Mouse (Mus musculus) embryonic facial prominence, embryonic 15.5 days (tissue): ENCODE results near the gene Pakap. TPM values are rescaled to one million over a fixed set of nuclear protein-coding genes. Genes with fewer than 3 reads are reported as not detected.
A peak's percentile ranks its signal among the peaks of the same experiment; 100 is the strongest.
"Not testable (repeated sequence)": the region's sequence is repeated elsewhere in the genome, so short reads cannot be mapped to it uniquely, and the experiment has no call there.

Source experiments
- ATAC-seq: fragments of 200-750 bp; cut with Nextera tagmentation; 2 replicates; pipeline ENCODE4 v1.8.0; 2017; ENCODE audit warnings: low read depth, moderate TSS enrichment; ENCODE audit not compliant: insufficient number of reproducible peaks, low FRiP score, low TSS enrichment
- H3K27ac ChIP-seq: fragments of 300-500 bp; sonication (generic); replicated peaks from 2 replicates; pipeline ENCODE4 v1.5.1; 2015; ENCODE audit warnings: mild to moderate bottlenecking, inconsistent platforms
- H3K27me3 ChIP-seq: fragments of 300-500 bp; sonication (generic); 2 replicates; pipeline ENCODE4 v1.6.1; 2015; ENCODE audit warnings: inconsistent platforms
- H3K36me3 ChIP-seq: fragments of 300-500 bp; sonication (generic); 2 replicates; pipeline ENCODE4 v1.6.1; 2015; ENCODE audit warnings: mild to moderate bottlenecking, inconsistent platforms
- H3K4me1 ChIP-seq: fragments of 300-500 bp; sonication (generic); 2 replicates; pipeline ENCODE4 v1.6.1; 2015; ENCODE audit warnings: inconsistent platforms
- H3K4me2 ChIP-seq: fragments of 300-500 bp; sonication (generic); replicated peaks from 2 replicates; pipeline ENCODE4 v1.6.1; 2015; ENCODE audit warnings: mild to moderate bottlenecking, inconsistent platforms
- H3K4me3 ChIP-seq: fragments of 300-500 bp; sonication (generic); replicated peaks from 2 replicates; pipeline ENCODE4 v1.5.1; 2015; ENCODE audit warnings: mild to moderate bottlenecking, inconsistent platforms
- H3K9ac ChIP-seq: fragments of 300-500 bp; sonication (generic); 2 replicates; pipeline ENCODE4 v1.6.1; 2015; ENCODE audit warnings: inconsistent platforms
- H3K9me3 ChIP-seq: fragments of 300-500 bp; sonication (generic); replicated peaks from 2 replicates; pipeline ENCODE4 v1.6.1; 2016; ENCODE audit warnings: inconsistent platforms
- WGBS: fragments of 180-500 bp; shearing (Covaris S2); methylation state at CpG from one replicate; pipeline ENCODE4 v1.1.7; 2015; 5-methylcytosine and 5-hydroxymethylcytosine counted together
- polyA plus RNA-seq: library from polyadenylated mRNA; unstranded; fragments of >200 nt; fragmentation: Nextera tagmentation; extraction: Ambion mirVana; gene quantifications from 2 replicates; pipeline ENCODE4 v1.2.1, GENCODE M21; 2015

Pakap gene
- polyA plus RNA-seq, 1 experiment from 2014 or later: 27.6 TPM

DNA sequence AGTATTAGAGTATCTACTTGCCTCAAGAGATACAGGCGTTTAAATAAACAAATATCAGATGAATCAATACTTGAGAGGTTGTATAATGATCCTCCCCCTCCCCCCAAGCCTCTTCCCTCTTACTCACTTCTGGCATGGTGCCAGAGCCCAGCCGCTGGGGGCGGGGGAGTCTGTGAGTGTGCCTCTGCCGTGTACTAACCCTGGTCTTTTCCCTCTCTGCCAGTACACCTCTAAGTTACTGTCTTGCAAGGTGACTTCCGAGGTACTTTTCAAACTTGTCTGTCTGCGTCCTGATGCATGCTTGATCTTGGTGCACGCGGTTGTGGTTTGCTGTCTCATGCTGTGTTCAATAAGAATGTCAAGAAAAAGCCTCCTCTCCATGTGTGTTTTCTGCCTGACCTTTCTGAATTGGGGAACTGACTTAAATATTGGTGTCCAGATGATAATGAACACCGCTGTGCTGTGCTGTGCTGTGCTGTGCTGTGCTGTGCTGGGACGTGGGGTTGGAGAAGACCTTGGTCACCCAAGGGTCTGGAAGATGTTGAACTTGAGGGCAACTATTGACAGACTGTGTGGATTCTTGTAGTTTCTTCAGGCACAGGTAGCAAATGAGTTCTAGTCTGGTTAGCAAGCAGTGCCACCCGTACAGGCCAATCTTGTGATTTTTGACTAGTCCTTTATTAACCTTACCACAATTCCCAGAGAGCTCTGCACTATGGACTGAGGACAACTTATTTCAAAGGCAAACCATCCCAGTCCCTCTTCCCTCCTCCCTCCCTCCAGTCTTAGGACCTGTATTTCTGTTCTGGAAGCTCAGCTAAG, 318.3 kb downstream of the Pakap start:
- ATAC-seq: no peak
- no peaks in the 10 kb centered on the region for H3K9me3 ChIP-seq
- no peak overlapping the region for H3K4me3 ChIP-seq
- no peak overlapping the region for H3K4me2 ChIP-seq
- H3K27me3 ChIP-seq: no peaks in the 10 kb centered on the region
- no peak overlapping the region for H3K27ac ChIP-seq
- no peak overlapping the region for H3K9ac ChIP-seq
- WGBS: 54% methylated on average over 11 of the region's 11 CpGs
- H3K4me1 ChIP-seq: peaks cover 19% of the 10 kb centered on the region
- no peaks in the 10 kb centered on the region for H3K36me3 ChIP-seq

DNA sequence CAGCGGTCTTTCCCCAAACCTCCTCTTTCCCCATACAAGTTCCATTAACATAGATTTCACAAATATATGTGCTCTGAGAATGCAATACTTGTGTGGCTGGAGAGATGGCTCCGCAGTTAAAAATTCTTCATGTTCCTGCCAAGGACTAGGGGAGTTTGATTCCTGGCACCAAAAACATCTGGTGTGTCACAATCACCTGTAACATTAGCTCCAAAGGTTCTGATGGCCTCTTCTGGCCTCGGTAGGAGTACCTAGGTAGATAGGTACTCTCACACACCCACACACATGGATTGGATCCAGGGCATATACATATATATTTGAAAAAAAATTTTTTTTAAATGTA, 318.9 kb downstream of the Pakap start:
- Histone ChIP-seq H3K27ac (no peak overlapping the region), H3K36me3 (no peaks in the 10 kb centered on the region), H3K9me3 (no peaks in the 10 kb centered on the region), H3K27me3 (no peaks in the 10 kb centered on the region), H3K4me3 (no peak overlapping the region), H3K9ac (no peak overlapping the region), H3K4me1 (peaks cover 23% of the 10 kb centered on the region), H3K4me2 (no peak overlapping the region)
- WGBS: 85% methylated on average over 3 of the region's 3 CpGs
- no peak for ATAC-seq

DNA sequence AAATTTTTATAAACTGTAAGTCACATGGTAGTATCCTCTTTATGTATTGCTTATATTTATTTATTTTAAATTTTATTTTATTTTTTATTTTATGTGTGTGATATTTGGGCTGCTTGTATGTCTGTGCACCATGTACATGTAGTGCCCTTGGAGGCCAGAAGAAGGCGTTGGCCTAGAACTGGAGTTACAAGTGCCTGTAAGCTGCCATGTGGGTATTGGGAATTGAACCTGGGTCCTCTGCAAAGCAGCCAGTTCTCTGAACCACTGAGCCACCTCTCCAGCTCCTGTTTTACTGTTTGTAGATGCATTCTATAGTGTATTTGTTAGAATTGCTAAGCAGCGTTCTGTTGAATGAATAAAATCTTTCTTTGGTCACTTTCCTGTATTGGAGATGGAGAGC, 320.3 kb downstream of the Pakap start:
- Histone ChIP-seq H3K27ac (no peak overlapping the region), H3K4me3 (no peak overlapping the region), H3K9ac (no peak overlapping the region), H3K4me1 (peaks cover 28% of the 10 kb centered on the region), H3K9me3 (no peaks in the 10 kb centered on the region), H3K27me3 (no peaks in the 10 kb centered on the region), H3K4me2 (no peak overlapping the region), H3K36me3 (no peaks in the 10 kb centered on the region)
- ATAC-seq: no peak
- WGBS: 91% methylated on average over 2 of the region's 2 CpGs

DNA sequence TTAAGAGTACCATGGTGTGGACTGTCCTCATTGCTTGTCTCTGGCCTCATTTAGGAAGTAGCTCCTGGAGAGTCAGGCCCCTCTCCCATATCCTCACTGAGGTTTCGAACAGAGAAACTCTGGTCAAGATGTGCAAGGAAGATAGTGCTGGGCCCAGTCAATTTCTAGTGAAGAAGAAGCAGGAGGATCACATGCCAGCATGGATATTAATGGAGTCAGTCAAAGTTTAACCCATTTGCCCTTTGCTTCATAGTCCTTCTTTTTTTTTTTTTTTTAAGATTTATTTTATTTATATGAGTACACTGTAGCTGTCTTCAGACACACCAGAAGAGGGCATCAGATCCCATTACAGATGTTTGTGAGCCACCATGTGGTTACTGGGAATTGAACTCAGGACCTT, 321.0 kb downstream of the Pakap start:
- H3K4me1 ChIP-seq: peaks cover 22% of the 10 kb centered on the region
- not testable (repeated sequence) for H3K4me2 ChIP-seq, H3K4me3 ChIP-seq, H3K9me3 ChIP-seq, H3K27ac ChIP-seq, H3K36me3 ChIP-seq, ATAC-seq, H3K9ac ChIP-seq, H3K27me3 ChIP-seq
- WGBS: 94% methylated on average over 1 of the region's 1 CpGs

DNA sequence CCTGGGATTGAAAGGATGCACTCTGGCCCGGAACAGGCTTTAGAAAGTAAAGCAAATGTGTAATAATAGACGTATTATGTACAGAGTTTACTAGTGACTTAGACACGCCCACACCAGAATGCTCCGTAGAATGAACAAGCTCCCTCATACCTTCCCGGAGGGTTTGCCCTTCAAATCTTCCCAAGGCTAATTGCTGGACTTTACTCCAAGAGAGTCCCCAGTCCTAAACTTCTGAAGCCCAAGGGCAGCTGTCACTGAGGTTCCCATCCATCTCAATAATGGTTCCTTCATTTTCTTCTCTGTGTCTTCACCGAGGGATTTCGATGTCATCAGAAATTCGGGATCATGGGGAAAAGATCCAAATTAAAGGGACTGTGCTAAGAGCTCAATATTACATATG, 321.8 kb downstream of the Pakap start:
- no peaks in the 10 kb centered on the region for H3K9me3 ChIP-seq
- no peak overlapping the region for H3K9ac ChIP-seq
- H3K4me2 ChIP-seq: no peak overlapping the region
- 83% methylated on average over 8 of the region's 8 CpGs for WGBS
- no peak for ATAC-seq
- peaks cover 17% of the 10 kb centered on the region for H3K4me1 ChIP-seq
- no peak overlapping the region for H3K27ac ChIP-seq
- H3K4me3 ChIP-seq: no peak overlapping the region
- no peaks in the 10 kb centered on the region for H3K36me3 ChIP-seq
- no peaks in the 10 kb centered on the region for H3K27me3 ChIP-seq

DNA sequence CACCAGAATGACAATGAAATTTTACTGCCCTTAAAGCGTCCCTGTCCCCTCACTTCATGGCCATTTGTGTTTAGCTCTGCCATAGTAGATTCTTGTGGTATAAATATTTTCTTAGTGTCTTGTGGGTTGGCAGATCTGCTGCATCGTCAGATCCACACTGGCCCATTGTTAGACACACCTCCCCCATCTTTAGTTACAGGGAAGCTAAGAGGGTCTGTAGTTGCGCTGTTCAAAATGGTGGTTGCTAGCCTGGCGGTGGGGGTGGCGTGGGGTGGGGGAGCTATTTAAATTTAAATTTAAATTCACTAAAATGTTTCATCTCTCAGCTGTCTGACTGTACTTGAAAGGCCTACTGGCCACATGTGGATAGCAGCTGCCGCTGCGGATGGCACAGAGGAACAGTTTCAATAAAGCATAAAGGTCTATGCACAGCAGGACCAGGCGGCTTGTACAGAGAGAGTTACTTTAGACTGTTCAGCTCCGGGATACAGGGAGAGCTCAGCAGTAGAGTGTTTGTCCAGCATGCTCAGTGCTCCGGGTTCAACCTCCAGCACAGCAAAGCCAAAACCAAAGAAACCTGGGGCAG, 324.1 kb downstream of the Pakap start:
- no peaks in the 10 kb centered on the region for H3K36me3 ChIP-seq
- no peaks in the 10 kb centered on the region for H3K9me3 ChIP-seq
- no peak overlapping the region for H3K9ac ChIP-seq
- ATAC-seq: no peak
- no peak overlapping the region for H3K4me3 ChIP-seq
- WGBS: 52% methylated on average over 10 of the region's 10 CpGs
- no peak overlapping the region for H3K4me2 ChIP-seq
- H3K27ac ChIP-seq: 0 out of 2 replicates have a peak overlapping the region, but pooled peaks have one; percentile 29
- no peaks in the 10 kb centered on the region for H3K27me3 ChIP-seq
- H3K4me1 ChIP-seq: 0 out of 2 replicates have a peak, but pooled peaks cover 22% of the 10 kb centered on the region

DNA sequence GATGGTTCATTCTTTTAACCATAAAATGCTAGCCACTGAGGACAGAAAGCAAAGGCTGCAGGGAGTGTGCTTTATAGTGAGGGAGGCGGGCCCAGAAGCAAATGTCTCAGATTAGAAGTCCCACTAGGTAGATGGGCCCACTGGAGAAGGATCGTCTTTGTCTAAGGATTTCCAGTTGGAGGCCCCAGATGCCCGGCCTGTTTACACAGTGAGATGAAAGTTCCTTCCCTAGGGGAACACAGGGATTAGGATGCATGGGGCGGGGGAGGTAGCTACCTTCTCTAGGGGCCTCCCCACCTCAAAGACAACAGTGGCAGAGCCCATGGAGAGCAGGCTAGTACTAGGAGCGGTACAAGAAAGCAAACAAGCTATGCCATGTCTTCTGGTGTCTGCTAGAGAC, 327.2 kb downstream of the Pakap start:
- Histone ChIP-seq H3K36me3 (0 out of 2 replicates have a peak, but pooled peaks cover 3% of the 10 kb centered on the region), H3K9me3 (no peaks in the 10 kb centered on the region), H3K4me3 (no peak overlapping the region), H3K4me1 (0 out of 2 replicates have a peak, but pooled peaks cover 22% of the 10 kb centered on the region), H3K9ac (no peak overlapping the region), H3K27me3 (no peaks in the 10 kb centered on the region), H3K27ac (0 out of 2 replicates have a peak overlapping the region, but pooled peaks have one; percentile 22), H3K4me2 (no peak overlapping the region)
- ATAC-seq: peak; percentile 30; the same call in 1 of the 2 replicates
- 45% methylated on average over 5 of the region's 5 CpGs for WGBS

GRCm38 (mm10) chr4:57895902-57896301, 327.9 kb downstream of the Pakap start:
- WGBS: 60% methylated on average over 6 of the region's 6 CpGs
- 0 out of 2 replicates have a peak, but pooled peaks cover 3% of the 10 kb centered on the region for H3K36me3 ChIP-seq
- H3K4me2 ChIP-seq: no peak overlapping the region
- no peak for ATAC-seq
- H3K9ac ChIP-seq: no peak overlapping the region
- H3K27me3 ChIP-seq: no peaks in the 10 kb centered on the region
- 0 out of 2 replicates have a peak, but pooled peaks cover 22% of the 10 kb centered on the region for H3K4me1 ChIP-seq
- H3K4me3 ChIP-seq: no peak overlapping the region
- H3K9me3 ChIP-seq: no peaks in the 10 kb centered on the region
- no peak overlapping the region for H3K27ac ChIP-seq

DNA sequence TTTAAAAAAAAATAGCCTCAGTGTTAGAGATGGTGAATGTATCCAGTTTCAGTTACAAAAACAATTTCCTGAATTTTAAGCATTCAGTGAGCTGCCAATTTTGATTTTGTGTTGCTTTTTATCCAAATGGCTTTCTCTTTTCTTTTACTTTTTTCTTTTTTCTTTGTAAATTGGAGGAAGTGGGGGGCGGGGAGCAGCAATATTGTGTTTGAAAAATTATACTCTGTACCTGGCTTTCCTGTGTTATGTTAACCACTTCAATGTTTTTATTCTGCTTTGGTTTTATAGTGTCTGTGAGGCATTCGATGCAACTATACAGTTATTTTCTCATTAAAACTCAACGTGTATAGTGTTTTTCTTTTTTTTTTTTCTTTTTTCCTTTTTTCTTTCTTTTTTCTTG, 328.7 kb downstream of the Pakap start:
- Histone ChIP-seq H3K4me2 (no peak overlapping the region), H3K9me3 (no peaks in the 10 kb centered on the region), H3K36me3 (0 out of 2 replicates have a peak, but pooled peaks cover 3% of the 10 kb centered on the region), H3K9ac (no peak overlapping the region), H3K4me3 (no peak overlapping the region), H3K4me1 (0 out of 2 replicates have a peak, but pooled peaks cover 20% of the 10 kb centered on the region), H3K27ac (no peak overlapping the region), H3K27me3 (no peaks in the 10 kb centered on the region)
- no peak for ATAC-seq
- 52% methylated on average over 3 of the region's 3 CpGs for WGBS

DNA sequence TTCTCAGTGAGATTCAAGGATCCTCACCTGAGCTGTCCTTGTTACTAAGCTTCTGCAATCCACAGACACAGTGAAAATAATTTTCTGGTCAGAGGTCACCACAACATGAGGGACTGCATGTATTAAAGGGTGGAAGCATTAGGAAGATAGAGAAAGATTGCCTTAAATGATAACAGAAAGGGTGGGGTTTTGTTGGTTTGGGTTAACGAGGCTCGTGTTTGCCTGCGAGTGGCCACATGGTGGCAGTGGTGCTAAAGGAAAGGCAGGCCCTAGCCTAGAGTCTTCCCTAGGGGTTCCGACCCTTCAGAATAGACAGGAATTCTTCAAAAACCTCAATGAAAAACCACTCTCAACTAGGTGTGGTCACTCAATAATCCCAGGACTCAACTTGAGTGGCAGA, 333.2 kb downstream of the Pakap start:
- 0 out of 2 replicates have a peak, but pooled peaks cover under 1% of the 10 kb centered on the region for H3K4me1 ChIP-seq
- H3K4me3 ChIP-seq: no peak overlapping the region
- H3K27me3 ChIP-seq: no peaks in the 10 kb centered on the region
- no peak overlapping the region for H3K9ac ChIP-seq
- WGBS: 11% methylated on average over 4 of the region's 4 CpGs
- H3K27ac ChIP-seq: no peak overlapping the region
- no peaks in the 10 kb centered on the region for H3K9me3 ChIP-seq
- ATAC-seq: no peak
- H3K36me3 ChIP-seq: 0 out of 2 replicates have a peak, but pooled peaks cover 3% of the 10 kb centered on the region
- H3K4me2 ChIP-seq: no peak overlapping the region

- Histone ChIP-seq H3K27ac (no peak overlapping the region), H3K9me3 (no peaks in the 10 kb centered on the region), H3K4me2 (no peak overlapping the region), H3K27me3 (no peaks in the 10 kb centered on the region), H3K4me1 (no peaks in the 10 kb centered on the region), H3K4me3 (no peak overlapping the region), H3K9ac (no peak overlapping the region), H3K36me3 (0 out of 2 replicates have a peak, but pooled peaks cover 3% of the 10 kb centered on the region)
- 78% methylated on average over 5 of the region's 5 CpGs for WGBS
- no peak for ATAC-seq
Observed at GRCm38 (mm10) chr4:57902619-57903018, 334.6 kb downstream of the Pakap start.
